Mouse (Mus musculus) kidney, adult 2 months (tissue): Measurements from ENCODE around the gene Hoxd10.

Experiments used
- CTCF ChIP-seq: fragments of 200-500 bp; conservative IDR thresholded peaks from 2 replicates; pipeline ENCODE4 v1.5.1; 2011; ENCODE audit warnings: low read depth, mild to moderate bottlenecking, control low read depth, low read length, moderate library complexity, mixed read lengths; ENCODE audit not compliant: insufficient read depth, insufficient read length
- POLR2A ChIP-seq: fragments of 200-500 bp; IDR thresholded peaks from one replicate; pipeline ENCODE4 v1.6.1; 2011; ENCODE audit warnings: low read depth, low read length, control low read depth

DNA sequence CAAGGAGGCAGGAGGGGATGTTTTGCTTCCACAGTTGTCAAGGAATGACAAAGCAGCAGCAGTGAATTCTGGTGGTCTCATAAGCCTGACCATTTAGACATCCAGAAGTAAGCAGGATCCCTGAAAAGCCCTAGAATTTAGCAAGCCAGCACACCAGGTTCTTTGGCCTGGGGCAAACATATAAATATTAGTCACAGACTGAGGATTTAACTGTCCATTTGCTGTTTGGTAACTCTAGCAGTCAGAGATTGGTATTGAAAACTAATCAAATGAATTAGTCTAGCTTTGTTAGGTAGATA is 50.2 kb downstream of the Hoxd10 start:
- TF ChIP-seq CTCF (no peak), POLR2A (no peak)
